Mouse (Mus musculus) thymus, postnatal 10 days (tissue): Measurements from ENCODE around the gene Phf1.

Experiments used
- DNase-seq, 2 experiments: peaks; one replicate each; pipeline ENCODE4 v3.0.0; 2021; ENCODE audit warnings: low spot score in 2 of 2

Gene Phf1

GRCm38 (mm10) chr17:26933885-26934827 is 1.3 kb downstream of the Phf1 start:
- no peak for DNase-seq

DNA sequence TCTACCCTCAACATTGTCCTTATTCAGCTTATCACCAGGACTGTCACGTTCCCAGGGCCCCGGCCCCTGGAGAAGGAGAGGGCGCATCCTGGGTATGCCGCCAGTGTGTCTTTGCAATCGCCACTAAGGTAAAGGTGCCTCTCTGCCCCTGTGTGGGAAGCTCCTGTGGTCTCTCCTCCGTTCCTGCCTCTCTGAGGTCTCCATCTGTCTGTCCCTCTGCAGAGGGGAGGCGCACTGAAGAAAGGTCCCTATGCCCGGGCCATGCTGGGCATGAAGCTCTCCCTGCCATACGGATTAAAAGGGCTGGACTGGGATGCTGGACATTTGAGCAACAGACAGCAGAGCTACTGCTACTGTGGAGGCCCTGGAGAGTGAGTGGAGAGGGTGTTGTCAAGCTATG is 2.2 kb downstream of the Phf1 start:
- no peak for DNase-seq

- DNase-seq, result no peak
These were observed 3.6 kb downstream of the Phf1 start for GRCm38 (mm10) chr17:26936453-26936852.

GRCm38 (mm10) chr17:26936921-26937695 is 4.3 kb downstream of the Phf1 start:
- no peak for DNase-seq

- no peak for DNase-seq
These were observed 5.2 kb downstream of the Phf1 start for GRCm38 (mm10) chr17:26937883-26938695.

GRCm38 (mm10) chr17:26938731-26939130 is 5.9 kb downstream of the Phf1 start:
- DNase-seq, result peak in 1 of 2 experiments; percentile 51

GRCm38 (mm10) chr17:26939178-26939972 is 6.5 kb downstream of the Phf1 start, which contains the start of gene Cuta:
Gene Cuta (minus strand): TSS chr17:26939569.
- DNase-seq, result peak; percentile 99

- no peak for DNase-seq
These were observed 7.1 kb downstream of the Phf1 start for GRCm38 (mm10) chr17:26939973-26940300.

- no peak for DNase-seq
These were observed 8.4 kb downstream of the Phf1 start, which contains the start of gene Syngap1 for GRCm38 (mm10) chr17:26941031-26941789. Gene Syngap1 (plus strand): TSS chr17:26941253.

- no peak for DNase-seq
These were observed 9.2 kb downstream of the Phf1 start for GRCm38 (mm10) chr17:26941841-26942570.

DNA sequence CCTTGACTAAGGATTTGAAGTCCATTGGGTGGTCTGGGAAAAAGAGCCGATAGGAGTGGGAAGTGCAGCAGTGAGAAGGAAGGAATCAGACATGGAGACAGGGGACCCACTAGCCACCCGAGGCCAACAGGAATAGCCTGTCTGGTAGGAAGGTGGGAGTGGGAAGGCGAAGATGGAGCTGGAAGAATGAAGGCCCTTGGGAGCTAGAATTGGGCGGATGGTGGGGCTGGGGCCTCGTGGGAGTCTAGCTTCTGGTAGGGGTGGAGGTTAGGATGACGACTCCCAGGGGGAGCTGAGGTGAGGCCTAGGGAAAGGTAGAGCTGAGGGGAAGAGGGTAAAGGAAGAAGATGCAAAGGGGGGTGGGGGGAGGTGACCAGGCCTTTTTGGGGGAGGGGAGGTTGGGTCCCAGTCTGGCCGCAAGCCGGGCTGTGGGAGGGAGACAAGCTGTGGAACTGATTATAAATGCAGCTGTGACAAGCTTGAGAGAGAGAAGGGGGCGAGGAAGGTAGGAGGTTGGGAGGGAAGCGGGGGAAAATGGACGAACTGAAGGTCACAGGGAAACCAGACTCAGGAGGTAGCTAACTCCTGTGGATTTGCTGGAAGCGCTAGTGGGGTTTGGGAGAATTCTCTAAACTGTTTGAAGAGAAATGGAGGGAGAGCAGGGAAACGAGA is 13.1 kb downstream of the Phf1 start:
- no peak for DNase-seq

- no peak for DNase-seq
These were observed 13.7 kb downstream of the Phf1 start for GRCm38 (mm10) chr17:26946567-26946966.

DNA sequence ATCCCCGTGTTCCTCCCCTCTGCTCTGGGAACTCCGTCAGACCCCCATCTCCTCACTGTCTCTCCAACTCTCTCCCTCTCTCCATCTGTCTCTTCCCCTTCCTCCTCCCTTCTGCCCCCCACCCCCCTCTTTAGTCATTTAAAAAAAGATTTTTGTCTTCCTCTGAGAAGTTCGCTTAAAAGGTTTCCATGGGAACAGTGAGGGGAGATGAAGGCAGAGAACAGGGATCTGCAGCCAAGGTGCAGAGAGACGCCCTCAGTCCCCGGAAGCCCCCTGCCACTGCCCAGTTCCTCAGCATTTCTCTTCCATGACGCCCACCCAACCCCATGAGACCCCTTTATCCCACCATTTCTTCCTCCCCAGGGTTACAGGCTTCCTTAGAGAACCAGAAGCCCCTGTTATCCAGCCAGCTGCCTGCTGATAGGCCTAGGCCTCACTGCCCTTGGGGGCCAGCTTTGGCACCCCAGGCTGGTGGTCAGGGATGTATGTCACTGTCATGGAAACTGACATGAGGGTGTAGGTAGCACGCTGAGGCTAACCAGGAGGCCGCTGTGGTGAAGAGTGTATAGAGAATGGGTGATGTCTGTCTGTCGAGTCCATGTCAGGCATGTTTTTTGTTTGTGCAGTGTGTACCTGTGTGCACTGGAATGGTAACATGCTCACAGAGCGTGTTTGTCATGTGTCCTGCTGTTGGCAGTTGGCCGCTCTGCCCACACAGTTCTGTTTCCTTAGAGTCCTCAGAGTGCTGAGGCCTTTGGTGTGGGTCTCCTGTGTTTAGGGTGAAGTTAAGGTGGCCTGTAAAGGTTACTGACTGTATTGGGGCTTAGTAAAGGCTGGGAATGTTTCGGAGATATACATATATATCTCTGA is 14.6 kb downstream of the Phf1 start:
- DNase-seq, result no peak

DNA sequence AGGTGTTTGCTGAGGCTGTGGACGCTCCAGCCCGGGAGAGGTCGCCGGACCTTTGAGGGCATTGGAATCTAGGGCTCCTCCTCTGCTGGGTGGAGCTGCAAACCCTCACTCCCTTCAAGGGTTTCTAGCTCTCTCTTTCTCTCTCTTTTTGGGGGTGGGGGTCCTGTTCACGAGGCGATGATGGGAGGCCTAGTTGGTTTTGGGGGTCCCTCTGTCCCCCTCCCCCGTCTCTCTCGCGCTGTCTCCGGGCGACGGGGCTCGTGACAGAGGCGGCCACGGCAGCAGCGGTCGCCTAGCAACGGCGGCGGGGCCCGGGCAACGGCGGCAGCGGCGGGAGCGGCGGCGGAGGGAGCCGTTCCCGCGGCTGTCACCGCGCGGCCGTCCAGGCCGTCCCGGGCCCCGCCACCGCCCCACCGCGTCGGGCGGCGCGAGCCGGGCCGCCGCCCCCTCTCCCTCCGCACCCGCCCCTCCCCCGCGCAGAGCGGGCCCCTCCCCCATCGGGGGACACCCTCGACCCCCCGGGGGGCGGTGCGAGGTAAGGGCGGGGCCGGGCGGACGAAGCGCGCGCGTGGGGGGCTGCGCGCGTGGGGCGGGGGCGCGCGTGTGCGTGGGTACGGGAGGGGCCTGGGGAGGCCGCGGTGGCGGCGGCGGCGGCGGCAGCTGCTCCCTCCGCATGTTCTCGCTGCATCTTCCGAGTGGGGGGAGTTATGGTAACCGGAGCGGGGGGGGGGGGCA is 15.6 kb downstream of the Phf1 start:
- no peak for DNase-seq

DNA sequence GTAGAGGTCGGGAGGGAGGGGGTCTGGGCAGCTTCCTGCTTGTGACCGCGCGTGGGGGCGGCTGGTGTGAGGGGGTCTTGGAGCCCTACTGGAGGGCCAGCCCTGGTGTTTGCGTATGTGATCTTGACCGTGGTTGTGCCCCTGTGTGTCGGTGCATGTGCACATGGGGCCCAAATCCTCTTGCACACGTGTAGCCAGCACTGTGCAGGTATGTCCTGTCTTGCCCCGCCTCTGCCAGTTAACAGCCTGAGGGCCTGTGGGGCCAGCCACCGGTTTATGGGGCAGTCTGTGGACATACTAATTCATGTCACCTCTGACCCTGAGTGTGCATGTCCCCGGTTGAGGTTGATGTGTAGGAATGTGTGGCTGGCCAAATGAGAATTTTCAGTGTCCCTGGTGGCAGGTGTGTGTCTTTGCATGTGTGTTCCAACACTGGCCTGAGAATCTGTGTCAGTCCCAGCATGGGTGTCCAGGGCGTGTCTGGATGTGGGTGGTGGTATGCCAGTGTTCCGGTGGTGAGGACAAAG is 16.3 kb downstream of the Phf1 start:
- DNase-seq, result no peak

DNA sequence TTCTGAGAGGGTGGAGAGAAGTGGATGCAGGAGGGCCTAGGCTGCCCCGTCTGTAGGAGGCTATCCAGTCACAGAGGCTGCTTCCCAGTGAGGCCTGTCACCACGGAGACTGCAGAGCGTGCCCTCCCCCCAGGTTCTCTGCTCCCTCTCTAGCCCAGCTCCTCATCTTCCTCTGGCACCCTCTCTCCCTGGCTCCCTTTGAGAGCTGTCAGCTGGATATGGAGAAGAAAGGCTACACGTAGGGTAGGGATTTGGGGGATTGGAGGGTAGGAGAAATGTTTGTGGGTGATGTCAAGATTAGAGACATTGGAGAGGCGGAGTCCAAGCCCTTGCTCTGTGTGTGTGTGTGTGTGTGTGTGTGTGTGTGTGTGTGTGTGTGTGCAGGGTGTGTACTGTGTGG is 17.0 kb downstream of the Phf1 start:
- DNase-seq, result no peak
